Mouse (Mus musculus): Measurements from ENCODE around the gene Jmjd8.

DNA sequence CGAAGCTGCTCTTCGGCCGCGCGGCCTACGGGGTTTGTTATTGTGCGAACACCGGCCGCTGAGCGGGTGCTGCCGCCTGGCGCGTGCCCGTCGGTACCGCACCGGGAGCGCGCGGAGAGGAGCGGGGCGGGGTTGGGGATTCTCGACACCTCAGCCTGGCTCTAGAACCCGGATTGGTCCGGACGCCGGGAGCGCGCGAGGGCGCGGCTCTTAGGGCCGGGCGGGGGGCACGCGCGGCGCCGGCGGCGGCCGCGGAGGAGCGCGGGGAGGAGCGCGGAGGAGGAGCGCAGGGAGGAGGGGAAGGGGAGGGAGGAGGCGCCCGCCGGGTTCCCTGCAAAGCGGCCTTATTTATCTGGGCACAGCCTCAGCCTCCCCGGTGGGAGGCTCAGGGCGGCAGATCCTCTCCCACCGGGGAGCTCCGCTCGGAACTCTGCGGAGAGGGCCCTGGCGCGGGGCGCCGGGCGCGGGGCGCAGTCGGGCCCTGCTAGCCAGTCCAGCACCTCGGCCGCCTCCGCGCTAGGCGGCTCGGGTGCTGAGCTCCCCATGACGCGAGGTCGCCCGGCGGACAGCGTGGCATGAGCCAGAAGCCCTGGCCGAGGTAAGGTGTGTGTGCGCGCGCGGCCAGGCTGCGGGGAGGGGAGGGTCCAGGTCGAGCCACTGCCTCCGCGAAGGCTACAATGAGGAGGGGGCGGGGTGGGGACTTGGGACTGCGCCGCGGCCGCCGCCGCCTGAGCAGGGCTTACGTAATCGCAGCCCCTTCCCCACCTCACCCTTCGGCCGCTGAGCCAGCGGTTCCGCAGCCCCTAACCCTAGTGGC lies 19.7 kb upstream of the Jmjd8 start, which contains the start of gene Fbxl16:
- TF ChIP-seq POLR2A (IDR thresholded peaks at IDR 0.05; ENCODE audit: extremely low read depth, insufficient read depth, low read length) = no peak
- TF ChIP-seq CTCF (IDR thresholded peaks at IDR 0.05; ENCODE audit: low read depth, low read length) = no peak
